ENCODE assay signal across 7 mouse cellular contexts in genomic region chr9:4375828-4376639, GRCm38 (mm10). TPM values are rescaled to one million over a fixed set of nuclear protein-coding genes. Genes with fewer than 3 reads are reported as not detected.
DNase-seq lines count a peak whose midpoint lies in the region; ATAC-seq lines count a peak whose summit lies in the region.

Gene Msantd4, plus strand, starts transcription at chr9:4376562.

- no peaks in the 10 kb centered on the region for H3K9me3 ChIP-seq in embryonic facial prominence, embryonic 11.5 days (replicated peaks; ENCODE audit: control insufficient read depth, low read length)
- no peaks in the 10 kb centered on the region for H3K9me3 ChIP-seq in limb, embryonic 10.5 days (replicated peaks)
- no peaks in the 10 kb centered on the region for H3K9me3 ChIP-seq in midbrain, embryonic 13.5 days

- no peaks in the 10 kb centered on the region for H3K4me1 ChIP-seq in embryonic facial prominence, embryonic 11.5 days (ENCODE audit: control insufficient read depth, insufficient read depth, low read length)
- no peaks in the 10 kb centered on the region for H3K4me1 ChIP-seq in limb, embryonic 10.5 days
- H3K4me1 ChIP-seq in midbrain, embryonic 13.5 days (replicated peaks), result peaks cover 21% of the 10 kb centered on the region

- H3K36me3 ChIP-seq in embryonic facial prominence, embryonic 11.5 days (replicated peaks; ENCODE audit: control insufficient read depth, insufficient read depth, low read depth, low read length), result no peaks in the 10 kb centered on the region
- H3K36me3 ChIP-seq in limb, embryonic 10.5 days, result peaks cover 6% of the 10 kb centered on the region; the same call in 1 of the 2 replicates
- H3K36me3 ChIP-seq in midbrain, embryonic 13.5 days, result 0 out of 2 replicates have a peak, but pooled peaks cover 2% of the 10 kb centered on the region

- peak within 1 kb of the TSS; percentile 45 for H3K4me2 ChIP-seq in embryonic facial prominence, embryonic 11.5 days (ENCODE audit: low read depth, low read length)
- H3K4me2 ChIP-seq in midbrain, embryonic 13.5 days (replicated peaks), result peak within 1 kb of the TSS; percentile 58

- peak within 1 kb of the TSS; percentile 63 for H3K9ac ChIP-seq in embryonic facial prominence, embryonic 11.5 days (replicated peaks; ENCODE audit: low read length)
- peak within 1 kb of the TSS; percentile 69 for H3K9ac ChIP-seq in midbrain, embryonic 13.5 days (replicated peaks)

- DNase-seq in adrenal gland, postnatal 14 days, result peak; percentile 99
- DNase-seq in embryonic facial prominence, embryonic 11.5 days (ENCODE audit: low spot score), result peak; percentile 99
- DNase-seq in kidney, adult 11 months, result peak; percentile 100
- peak; percentile 95 for DNase-seq in limb, embryonic 10.5 days (ENCODE audit: low spot score)
- peak; percentile 81 for DNase-seq in spleen, adult 12 weeks (ENCODE audit: low spot score)

- H3K27ac ChIP-seq in embryonic facial prominence, embryonic 11.5 days (replicated peaks; ENCODE audit: low read depth, low read length), result no peak within 1 kb of the TSS
- H3K27ac ChIP-seq in limb, embryonic 10.5 days, result peak within 1 kb of the TSS; percentile 87
- H3K27ac ChIP-seq in midbrain, embryonic 13.5 days, result peak within 1 kb of the TSS; percentile 92

- 3% methylated on average over 31 of the region's 31 CpGs for WGBS in embryonic facial prominence, embryonic 11.5 days
- 3% methylated on average over 31 of the region's 31 CpGs for whole genome bisulfite sequencing in limb, embryonic 10.5 days
- under 1% methylated on average over 31 of the region's 31 CpGs for WGBS in midbrain, embryonic 13.5 days

- H3K27me3 ChIP-seq in embryonic facial prominence, embryonic 11.5 days (ENCODE audit: control insufficient read depth, insufficient read depth, low read length), result no peaks in the 10 kb centered on the region
- H3K27me3 ChIP-seq in limb, embryonic 10.5 days (ENCODE audit: low read depth, poor library complexity, severe bottlenecking), result no peaks in the 10 kb centered on the region
- H3K27me3 ChIP-seq in midbrain, embryonic 13.5 days, result no peaks in the 10 kb centered on the region

- ATAC-seq in embryonic facial prominence, embryonic 11.5 days (replicated peaks; ENCODE audit: insufficient number of reproducible peaks, low FRiP score, low TSS enrichment, low read depth), result peak; percentile 100
- peak; percentile 98 for ATAC-seq in granulocyte monocyte progenitor cell, adult 5-6 weeks (replicated peaks; ENCODE audit: poor library complexity, severe bottlenecking)
- ATAC-seq in midbrain, embryonic 13.5 days, result peak; percentile 100

- H3K4me3 ChIP-seq in embryonic facial prominence, embryonic 11.5 days (ENCODE audit: low read depth, low read length), result peak within 1 kb of the TSS; percentile 50
- peak within 1 kb of the TSS; percentile 82 for H3K4me3 ChIP-seq in limb, embryonic 10.5 days
- peak within 1 kb of the TSS; percentile 73 for H3K4me3 ChIP-seq in midbrain, embryonic 13.5 days (replicated peaks)

RNA-seq across cellular contexts. Expression of gene Msantd4, which starts in this region (rescaled TPM):
- 32.6 and 37.6 TPM in 2 replicates for total RNA-seq in adrenal gland, postnatal 14 days (2021)
- 75.8 and 84.6 TPM in 2 replicates for polyA plus RNA-seq in embryonic facial prominence, embryonic 11.5 days (2014; fragmentation: Nextera tagmentation; extraction: Ambion mirVana)
- total RNA-seq in granulocyte monocyte progenitor cell, adult 5-6 weeks (2014; fragmentation: Nextera tagmentation), result 11.5 and 16.1 TPM in 2 replicates
- 27.0 and 33.5 TPM in 2 replicates for total RNA-seq in granulocyte monocyte progenitor cell, adult 5-6 weeks (2017)
- 43.3 and 54.5 TPM in 2 replicates for polyA plus RNA-seq in limb, embryonic 10.5 days (2016; fragmentation: Nextera tagmentation; extraction: Ambion mirVana)
- 65.3 and 76.4 TPM in 2 replicates for polyA plus RNA-seq in midbrain, embryonic 13.5 days (2015; fragmentation: Nextera tagmentation; extraction: Ambion mirVana)
